Mouse (Mus musculus): ENCODE measurements at regions not wholly inside any gene's neighbourhood (a gene's known extent, or its start where the extent isn't known, plus 50 kb on each side); places are given as distances from the start of the nearest gene placed in this dataset.

GRCm38 (mm10) chr2:51566554-51567246, 60.6 kb upstream of the Tas2r134 start:
- no peak for TF ChIP-seq GATA4 (IDR thresholded peaks at IDR 0.05; ENCODE audit: insufficient replicate concordance, low read length)

- no peak for TF ChIP-seq GATA4 (IDR thresholded peaks at IDR 0.05; ENCODE audit: insufficient replicate concordance, low read length)
Measured at GRCm38 (mm10) chr2:51563881-51564280, 63.4 kb upstream of the Tas2r134 start.

DNA sequence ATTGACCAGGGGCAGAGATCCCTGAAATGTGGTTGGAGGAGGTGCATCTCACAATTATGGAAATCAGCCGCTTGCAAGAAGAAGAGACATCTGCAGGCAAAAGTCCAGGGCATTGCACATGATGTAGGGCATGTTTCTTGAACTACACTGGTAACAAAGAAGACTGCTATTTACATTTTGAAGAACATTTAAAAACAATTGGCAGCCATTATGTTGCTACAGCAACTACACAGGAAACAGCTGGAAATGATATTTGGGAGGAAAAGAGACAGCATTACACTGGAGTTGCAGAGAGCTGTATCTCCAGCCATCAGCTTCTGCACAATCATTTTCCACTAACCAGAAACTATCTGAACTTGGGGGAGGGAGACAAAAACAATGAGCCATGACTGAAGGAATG, 64.1 kb upstream of the Tas2r134 start:
- TF ChIP-seq GATA4 (IDR thresholded peaks at IDR 0.05; ENCODE audit: insufficient replicate concordance, low read length), result no peak

- no peak for TF ChIP-seq GATA4 (IDR thresholded peaks at IDR 0.05; ENCODE audit: insufficient replicate concordance, low read length)
Measured at GRCm38 (mm10) chr2:51550863-51551262, 76.4 kb upstream of the Tas2r134 start.

GRCm38 (mm10) chr2:51549125-51549524, 78.2 kb upstream of the Tas2r134 start:
- no peak for TF ChIP-seq GATA4 (IDR thresholded peaks at IDR 0.05; ENCODE audit: insufficient replicate concordance, low read length)

DNA sequence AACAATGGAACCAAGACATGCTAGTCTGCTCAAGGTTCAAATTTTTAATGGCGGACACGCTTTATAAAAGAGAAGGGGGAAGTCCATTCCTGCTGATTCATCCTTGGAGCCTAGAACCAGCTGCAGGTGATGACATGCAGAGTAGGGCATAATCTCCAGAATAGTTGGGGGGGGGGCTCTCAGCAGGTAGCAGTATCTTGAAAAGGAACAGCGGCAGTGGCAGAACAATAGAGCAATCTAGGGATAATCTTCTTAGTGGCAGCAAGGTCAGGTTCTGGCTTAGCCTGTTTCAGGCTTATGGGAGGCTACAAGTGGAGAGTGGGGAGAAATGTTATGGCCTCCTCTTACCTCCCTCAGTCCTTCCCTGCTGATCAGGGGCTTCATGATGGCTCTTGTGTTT, 81.1 kb upstream of the Tas2r134 start:
- no peak for TF ChIP-seq GATA4 (IDR thresholded peaks at IDR 0.05; ENCODE audit: insufficient replicate concordance, low read length)

- no peak for TF ChIP-seq GATA4 (IDR thresholded peaks at IDR 0.05; ENCODE audit: insufficient replicate concordance, low read length)
Measured at GRCm38 (mm10) chr2:51543949-51544348, 83.4 kb upstream of the Tas2r134 start.

- no peak for TF ChIP-seq GATA4 (IDR thresholded peaks at IDR 0.05; ENCODE audit: insufficient replicate concordance, low read length)
Measured at GRCm38 (mm10) chr2:51542272-51542671, 85.0 kb upstream of the Tas2r134 start.

- TF ChIP-seq GATA4 (IDR thresholded peaks at IDR 0.05; ENCODE audit: insufficient replicate concordance, low read length), result no peak
Measured at GRCm38 (mm10) chr2:51532709-51533414, 94.4 kb upstream of the Tas2r134 start.

GRCm38 (mm10) chr2:51531106-51531839, 96.0 kb upstream of the Tas2r134 start:
- TF ChIP-seq GATA4 (IDR thresholded peaks at IDR 0.05; ENCODE audit: insufficient replicate concordance, low read length), result no peak

DNA sequence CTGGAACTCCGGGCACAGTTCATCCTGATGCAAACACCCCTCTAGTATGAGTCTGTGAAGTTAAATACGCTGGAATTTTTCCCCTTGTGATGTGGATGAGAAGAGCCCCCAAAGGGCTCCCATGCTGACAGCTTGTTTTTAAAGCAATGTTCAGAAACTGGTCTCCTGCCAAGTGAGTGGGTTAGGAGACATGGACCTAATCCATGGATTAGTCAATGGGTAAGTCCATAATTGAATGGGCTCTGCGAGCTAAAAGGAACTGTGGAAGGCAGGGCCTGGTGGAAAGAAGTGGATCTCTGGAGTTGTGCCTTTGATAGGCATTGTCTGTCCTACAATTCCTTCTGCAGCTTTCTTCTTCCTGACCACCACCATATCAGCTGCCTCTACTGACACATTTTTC, 104.5 kb upstream of the Tas2r134 start:
- TF ChIP-seq GATA4 (IDR thresholded peaks at IDR 0.05; ENCODE audit: insufficient replicate concordance, low read length), result no peak

- no peak for TF ChIP-seq GATA4 (IDR thresholded peaks at IDR 0.05; ENCODE audit: insufficient replicate concordance, low read length)
Measured at GRCm38 (mm10) chr2:51509220-51510011, 117.9 kb upstream of the Tas2r134 start.

- no peak for TF ChIP-seq GATA4 (IDR thresholded peaks at IDR 0.05; ENCODE audit: insufficient replicate concordance, low read length)
Measured at GRCm38 (mm10) chr2:51497896-51498295, 129.4 kb upstream of the Tas2r134 start.

DNA sequence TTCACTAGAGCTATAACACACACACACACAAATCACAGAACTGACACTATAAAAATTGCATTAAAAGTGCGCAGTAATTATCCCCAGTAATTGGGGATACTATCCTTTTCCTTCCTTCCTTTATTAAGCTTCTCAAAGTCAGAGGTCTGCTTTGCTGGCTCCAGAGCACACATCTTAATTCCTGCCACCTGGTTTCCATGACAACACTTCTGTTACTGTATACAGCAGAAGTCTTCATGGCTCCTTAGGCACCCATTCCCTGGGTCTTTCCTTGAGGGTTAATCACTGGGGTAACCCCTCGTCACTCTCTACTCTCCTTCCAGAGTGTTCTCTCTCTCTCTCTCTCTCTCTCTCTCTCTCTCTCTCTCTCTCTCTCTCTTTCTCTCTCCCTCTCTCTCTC, 153.6 kb upstream of the Tas2r134 start:
- TF ChIP-seq GATA4 (IDR thresholded peaks at IDR 0.05; ENCODE audit: insufficient replicate concordance, low read length), result no peak

DNA sequence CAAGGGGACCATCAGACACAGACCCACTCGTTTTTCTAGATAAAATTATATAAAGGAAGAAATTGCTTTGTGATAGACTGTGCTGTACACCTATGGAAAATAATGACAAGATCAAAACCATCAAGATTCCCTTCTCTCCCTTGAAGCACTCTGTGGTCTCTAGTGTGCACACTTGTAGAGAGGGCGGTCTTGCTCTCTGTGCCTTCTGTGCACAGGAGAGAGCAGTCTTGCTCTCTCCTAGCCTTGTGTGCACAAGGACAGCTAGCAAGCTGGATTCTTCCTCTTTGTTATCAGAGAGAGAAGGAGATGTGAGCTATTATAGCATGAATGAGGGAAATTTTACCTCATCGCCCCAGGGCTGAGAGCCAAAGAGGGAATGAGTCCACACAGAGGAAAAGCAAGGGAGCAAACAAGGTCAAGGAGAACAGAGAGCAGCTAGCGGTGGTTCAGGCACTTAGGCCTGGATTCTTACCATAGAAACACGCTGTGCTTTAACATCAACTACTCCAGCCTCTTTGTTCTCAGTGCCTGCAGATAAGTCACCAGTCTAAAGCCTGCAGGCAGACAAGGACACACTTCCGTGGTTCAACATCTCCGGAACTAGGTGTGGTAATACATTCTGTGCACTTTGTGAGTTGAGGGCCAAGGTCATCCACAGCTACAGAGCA, 160.2 kb upstream of the Tas2r134 start:
- no peak for TF ChIP-seq GATA4 (IDR thresholded peaks at IDR 0.05; ENCODE audit: insufficient replicate concordance, low read length)
